Mouse (Mus musculus) forebrain, embryonic 16.5 days (tissue): ENCODE results near the gene Gm10320. TPM values are rescaled to one million over a fixed set of nuclear protein-coding genes. Genes with fewer than 3 reads are reported as not detected.

Experiments used
- ATAC-seq: fragments of 200-750 bp; cut with Nextera tagmentation; 2 replicates; pipeline ENCODE4 v1.8.0; 2017; ENCODE audit warnings: mild to moderate bottlenecking, moderate library complexity
- H3K27ac ChIP-seq: fragments of 300-500 bp; sonication (generic); 2 replicates; pipeline ENCODE4 v1.5.1; 2014; ENCODE audit warnings: low read length, control low read depth
- H3K27me3 ChIP-seq: fragments of 300-500 bp; sonication (generic); replicated peaks from 2 replicates; pipeline ENCODE4 v1.6.1; 2014; ENCODE audit warnings: low read length; ENCODE audit not compliant: control insufficient read depth, insufficient read depth
- H3K36me3 ChIP-seq: fragments of 300-500 bp; sonication (generic); 2 replicates; pipeline ENCODE4 v1.6.1; 2014; ENCODE audit not compliant: control insufficient read depth, insufficient read depth
- H3K4me1 ChIP-seq: fragments of 300-500 bp; sonication (generic); replicated peaks from 2 replicates; pipeline ENCODE4 v1.6.1; 2014; ENCODE audit warnings: low read length; ENCODE audit not compliant: control insufficient read depth, insufficient read depth
- H3K4me2 ChIP-seq: fragments of 300-500 bp; sonication (generic); 2 replicates; pipeline ENCODE4 v1.6.1; 2014; ENCODE audit warnings: mild to moderate bottlenecking, low read length, control low read depth
- H3K4me3 ChIP-seq: fragments of 300-500 bp; sonication (generic); replicated peaks from 2 replicates; pipeline ENCODE4 v1.5.1; 2014; ENCODE audit warnings: mild to moderate bottlenecking, low read length, control low read depth
- H3K9ac ChIP-seq: fragments of 300-500 bp; sonication (generic); replicated peaks from 2 replicates; pipeline ENCODE4 v1.6.1; 2014; ENCODE audit warnings: low read depth, low read length, control low read depth
- H3K9me3 ChIP-seq: fragments of 300-500 bp; sonication (generic); 2 replicates; pipeline ENCODE4 v1.6.1; 2016; ENCODE audit warnings: low read length; ENCODE audit not compliant: control insufficient read depth
- WGBS: fragments of 180-500 bp; shearing (Covaris S2); extraction: QIAGEN DNeasy Blood & Tissue Kit; methylation state at CpG from one replicate; pipeline ENCODE4 v1.1.7; 2014; 5-methylcytosine and 5-hydroxymethylcytosine counted together
- polyA plus RNA-seq: library from polyadenylated mRNA; unstranded; fragments of >200 nt; fragmentation: Nextera tagmentation; extraction: Ambion mirVana; gene quantifications from 2 replicates; pipeline ENCODE4 v1.2.1, GENCODE M21; 2015

Gm10320 gene
- polyA plus RNA-seq, 1 experiment from 2014 or later: 1.3 TPM

DNA sequence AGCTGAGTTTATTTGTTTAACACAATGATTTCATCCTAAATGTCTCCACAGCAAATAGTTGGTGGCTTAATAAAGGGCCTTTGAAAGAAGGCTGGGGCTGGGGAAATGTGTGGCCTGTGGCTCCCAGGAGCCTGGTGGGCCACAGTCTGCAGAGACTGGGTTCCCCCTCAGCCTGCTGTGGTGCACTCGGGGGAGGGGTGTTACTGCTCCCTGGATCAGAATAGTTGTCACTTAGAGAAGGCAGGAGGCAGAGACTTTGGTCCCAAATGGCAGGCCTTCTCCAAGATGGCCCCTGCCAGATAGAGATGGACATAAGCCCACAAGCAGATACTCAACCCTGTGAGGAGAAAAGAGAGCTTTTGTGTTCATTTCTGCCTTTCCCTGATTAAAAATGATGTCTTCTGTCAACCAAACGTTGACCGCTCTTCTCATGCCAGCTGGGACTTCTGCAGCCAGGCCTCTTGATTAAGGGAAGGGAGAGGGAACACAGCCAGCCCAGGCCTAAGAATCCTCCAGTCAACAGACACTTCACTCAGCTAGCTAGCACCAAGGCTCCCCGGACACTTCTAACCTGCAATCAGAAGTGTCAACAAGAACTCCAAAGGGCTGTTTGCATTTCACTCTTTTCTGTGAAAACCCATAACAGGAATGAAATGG, 14.8 kb downstream of the Gm10320 start:
- Histone ChIP-seq H3K27ac (no peak overlapping the region), H3K36me3 (no peaks in the 10 kb centered on the region), H3K9me3 (no peaks in the 10 kb centered on the region; the same call in 1 of the 2 replicates), H3K4me3 (no peak overlapping the region), H3K4me1 (peaks cover 3% of the 10 kb centered on the region; the same call in 1 of the 2 replicates), H3K4me2 (no peak overlapping the region), H3K9ac (no peak overlapping the region), H3K27me3 (no peaks in the 10 kb centered on the region)
- no peak for ATAC-seq
- 66% methylated on average over 4 of the region's 4 CpGs for WGBS

GRCm38 (mm10) chr13:98476175-98476838, 15.5 kb downstream of the Gm10320 start:
- 35% methylated on average over 14 of the region's 14 CpGs for WGBS
- Histone ChIP-seq H3K27ac (no peak overlapping the region), H3K9ac (no peak overlapping the region), H3K4me2 (no peak overlapping the region), H3K9me3 (no peaks in the 10 kb centered on the region), H3K27me3 (no peaks in the 10 kb centered on the region), H3K4me1 (peaks cover 3% of the 10 kb centered on the region; the same call in 1 of the 2 replicates), H3K36me3 (no peaks in the 10 kb centered on the region), H3K4me3 (no peak overlapping the region)
- ATAC-seq: no peak

GRCm38 (mm10) chr13:98475681-98476080, 16.1 kb downstream of the Gm10320 start:
- Histone ChIP-seq H3K4me3 (no peak overlapping the region), H3K36me3 (no peaks in the 10 kb centered on the region), H3K9me3 (no peaks in the 10 kb centered on the region), H3K9ac (no peak overlapping the region), H3K4me2 (no peak overlapping the region), H3K27ac (no peak overlapping the region), H3K4me1 (peaks cover 3% of the 10 kb centered on the region; the same call in 1 of the 2 replicates), H3K27me3 (no peaks in the 10 kb centered on the region)
- WGBS: 68% methylated on average over 8 of the region's 8 CpGs
- ATAC-seq: no peak

DNA sequence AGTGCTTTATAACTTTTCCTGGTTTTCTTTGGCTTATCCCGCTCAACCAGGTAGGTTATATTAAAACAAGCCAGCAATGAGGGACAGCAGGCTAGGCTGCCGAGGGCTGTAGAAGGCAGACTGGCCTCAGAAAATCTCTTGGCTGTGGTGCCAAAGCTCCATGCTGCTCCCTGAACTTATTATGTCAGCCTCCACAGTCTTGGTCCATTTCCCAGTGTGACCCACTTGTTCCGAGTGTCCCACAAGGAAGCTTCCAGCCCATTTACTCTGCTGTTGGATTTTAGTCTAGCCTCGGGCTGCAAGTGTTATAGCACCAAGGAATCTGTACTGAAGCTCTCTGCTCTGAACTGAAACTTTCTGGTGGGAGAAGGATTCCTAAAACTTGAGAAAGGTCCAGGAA, 18.8 kb downstream of the Gm10320 start:
- Histone ChIP-seq H3K4me3 (no peak overlapping the region), H3K4me1 (peaks cover 3% of the 10 kb centered on the region; the same call in 1 of the 2 replicates), H3K9me3 (no peaks in the 10 kb centered on the region), H3K9ac (no peak overlapping the region), H3K27ac (no peak overlapping the region), H3K36me3 (no peaks in the 10 kb centered on the region), H3K4me2 (no peak overlapping the region), H3K27me3 (no peaks in the 10 kb centered on the region)
- no peak for ATAC-seq
- WGBS: 69% methylated on average over 4 of the region's 4 CpGs

GRCm38 (mm10) chr13:98471756-98472155, 20.0 kb downstream of the Gm10320 start:
- 81% methylated on average over 6 of the region's 6 CpGs for WGBS

GRCm38 (mm10) chr13:98470321-98470720, 21.5 kb downstream of the Gm10320 start:
- 72% methylated on average over 12 of the region's 12 CpGs for WGBS
- Histone ChIP-seq H3K4me3 (no peak overlapping the region), H3K9ac (no peak overlapping the region), H3K4me2 (no peak overlapping the region), H3K4me1 (no peaks in the 10 kb centered on the region), H3K27ac (no peak overlapping the region), H3K9me3 (no peaks in the 10 kb centered on the region), H3K27me3 (no peaks in the 10 kb centered on the region), H3K36me3 (no peaks in the 10 kb centered on the region)
- ATAC-seq: no peak

More at GRCm38 (mm10) chr13:98471756-98472155, 20.0 kb downstream of the Gm10320 start:
- Histone ChIP-seq H3K4me2 (no peak overlapping the region), H3K27me3 (no peaks in the 10 kb centered on the region), H3K9me3 (no peaks in the 10 kb centered on the region), H3K9ac (no peak overlapping the region), H3K27ac (no peak overlapping the region), H3K4me3 (no peak overlapping the region), H3K4me1 (peaks cover 3% of the 10 kb centered on the region; the same call in 1 of the 2 replicates), H3K36me3 (no peaks in the 10 kb centered on the region)
- ATAC-seq: no peak

GRCm38 (mm10) chr13:98469916-98470315, 21.9 kb downstream of the Gm10320 start:
- no peaks in the 10 kb centered on the region for H3K4me1 ChIP-seq
- 78% methylated on average over 4 of the region's 4 CpGs for WGBS
- no peaks in the 10 kb centered on the region for H3K9me3 ChIP-seq
- no peak overlapping the region for H3K27ac ChIP-seq
- no peaks in the 10 kb centered on the region for H3K27me3 ChIP-seq
- no peak overlapping the region for H3K9ac ChIP-seq
- H3K36me3 ChIP-seq: no peaks in the 10 kb centered on the region
- ATAC-seq: no peak
- H3K4me2 ChIP-seq: no peak overlapping the region
- no peak overlapping the region for H3K4me3 ChIP-seq

DNA sequence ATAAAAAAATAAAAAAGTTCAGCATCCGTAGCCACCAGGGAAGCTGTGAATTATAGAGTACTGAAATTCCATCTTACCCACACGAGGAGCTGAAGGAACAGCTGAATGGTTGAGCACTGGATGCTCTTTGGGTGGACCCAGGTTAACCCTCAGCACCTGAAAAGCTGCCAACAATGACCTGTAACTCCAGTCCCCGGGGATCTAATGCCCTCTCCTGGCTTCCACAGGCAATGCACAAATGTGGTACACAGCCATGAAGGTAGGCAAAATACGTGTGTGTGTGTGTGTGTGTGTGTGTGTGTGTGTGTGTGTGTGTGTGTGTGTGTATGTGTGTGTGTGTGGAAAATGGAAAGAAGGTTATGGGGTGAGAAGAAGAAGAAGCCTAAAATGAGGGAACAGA, 30.3 kb downstream of the Gm10320 start:
- Histone ChIP-seq H3K27me3 (no peaks in the 10 kb centered on the region), H3K9ac (no peak overlapping the region), H3K4me3 (no peak overlapping the region), H3K4me1 (no peaks in the 10 kb centered on the region), H3K36me3 (no peaks in the 10 kb centered on the region), H3K4me2 (no peak overlapping the region), H3K9me3 (0 out of 2 replicates have a peak, but pooled peaks cover 4% of the 10 kb centered on the region), H3K27ac (no peak overlapping the region)
- 72% methylated on average over 4 of the region's 4 CpGs for WGBS
- no peak for ATAC-seq

GRCm38 (mm10) chr13:98456398-98456797, 35.4 kb downstream of the Gm10320 start:
- H3K36me3 ChIP-seq: no peaks in the 10 kb centered on the region
- ATAC-seq: no peak
- H3K4me1 ChIP-seq: no peaks in the 10 kb centered on the region
- H3K4me2 ChIP-seq: no peak overlapping the region
- no peak overlapping the region for H3K9ac ChIP-seq
- no peak overlapping the region for H3K27ac ChIP-seq
- WGBS: 57% methylated on average over 2 of the region's 2 CpGs
- 0 out of 2 replicates have a peak, but pooled peaks cover 6% of the 10 kb centered on the region for H3K9me3 ChIP-seq
- H3K27me3 ChIP-seq: no peaks in the 10 kb centered on the region
- no peak overlapping the region for H3K4me3 ChIP-seq
